Mouse (Mus musculus): ENCODE measurements around the gene Kank3.
A peak's percentile ranks its signal among the peaks of the same experiment; 100 is the strongest.

Gene Kank3

GRCm38 (mm10) chr17:33851331-33851730 lies 41.0 kb downstream of the Kank3 start:
- DNase-seq (ENCODE audit: low read depth, low spot score), result peak; percentile 65

- DNase-seq (ENCODE audit: low read depth, low spot score), result no peak
Observed at GRCm38 (mm10) chr17:33857816-33858215, 47.5 kb downstream of the Kank3 start.

- DNase-seq (ENCODE audit: low read depth, low spot score), result peak; percentile 92
Observed at GRCm38 (mm10) chr17:33865330-33866030, 55.2 kb downstream of the Kank3 start.
